Mouse (Mus musculus) heart, embryonic 16.5 days (tissue): ENCODE results near the gene Dis3. TPM values are rescaled to one million over a fixed set of nuclear protein-coding genes. Genes with fewer than 3 reads are reported as not detected.
A peak's percentile ranks its signal among the peaks of the same experiment; 100 is the strongest.

Source experiments
- ATAC-seq: fragments of 200-750 bp; cut with Nextera tagmentation; replicated peaks from 2 replicates; pipeline ENCODE4 v1.8.0; 2017; ENCODE audit warnings: moderate number of reproducible peaks; ENCODE audit not compliant: insufficient read depth, low FRiP score; ENCODE audit errors: extremely low read depth
- H3K27ac ChIP-seq: fragments of 300-500 bp; sonication (generic); 2 replicates; pipeline ENCODE4 v1.5.1; 2014; ENCODE audit warnings: mild to moderate bottlenecking, low read length, control low read depth, moderate library complexity
- H3K27me3 ChIP-seq: fragments of 300-500 bp; sonication (generic); 2 replicates; pipeline ENCODE4 v1.6.1; 2014; ENCODE audit warnings: low read length, mixed read lengths; ENCODE audit not compliant: control insufficient read depth, insufficient read depth
- H3K36me3 ChIP-seq: fragments of 300-500 bp; sonication (generic); 2 replicates; pipeline ENCODE4 v1.6.1; 2014; ENCODE audit not compliant: control insufficient read depth, insufficient read depth
- H3K4me1 ChIP-seq: fragments of 300-500 bp; sonication (generic); 2 replicates; pipeline ENCODE4 v1.6.1; 2014; ENCODE audit warnings: low read length, mixed read lengths; ENCODE audit not compliant: control insufficient read depth, insufficient read depth
- H3K4me2 ChIP-seq: fragments of 300-500 bp; sonication (generic); 2 replicates; pipeline ENCODE4 v1.6.1; 2014; ENCODE audit warnings: low read depth, mild to moderate bottlenecking, control low read depth, low read length
- H3K4me3 ChIP-seq: fragments of 300-500 bp; sonication (generic); 2 replicates; pipeline ENCODE4 v1.5.1; 2014; ENCODE audit warnings: mild to moderate bottlenecking, control low read depth, low read length
- H3K9ac ChIP-seq: fragments of 300-500 bp; sonication (generic); 2 replicates; pipeline ENCODE4 v1.6.1; 2014; ENCODE audit warnings: low read length, control low read depth
- H3K9me3 ChIP-seq: fragments of 300-500 bp; sonication (generic); replicated peaks from 2 replicates; pipeline ENCODE4 v1.6.1; 2016; ENCODE audit warnings: low read length; ENCODE audit not compliant: control insufficient read depth
- WGBS: fragments of 180-500 bp; shearing (Covaris S2); extraction: QIAGEN DNeasy Blood & Tissue Kit; methylation state at CpG from one replicate; pipeline ENCODE4 v1.1.7; 2014; 5-methylcytosine and 5-hydroxymethylcytosine counted together
- polyA plus RNA-seq: library from polyadenylated mRNA; unstranded; fragments of >200 nt; fragmentation: Nextera tagmentation; extraction: Ambion mirVana; gene quantifications from 2 replicates; pipeline ENCODE4 v1.2.1, GENCODE M21; 2015

The Dis3 gene
- polyA plus RNA-seq = 17.1 and 18.3 TPM in 2 replicates

GRCm38 (mm10) chr14:99099267-99099966 is at the start of gene Dis3, which contains the start of gene Pibf1:
Dis3 (minus strand) TSS chr14:99099770.
Pibf1 (plus strand) TSS chr14:99099424.
- peak within 1 kb of the TSS; percentile 84 for H3K4me3 ChIP-seq
- H3K4me2 ChIP-seq = peak within 1 kb of the TSS; percentile 76
- H3K9ac ChIP-seq = peak within 1 kb of the TSS; percentile 81
- peaks cover 20% of the 10 kb centered on the region for H3K36me3 ChIP-seq
- under 1% methylated on average over 73 of the region's 73 CpGs for WGBS
- H3K27me3 ChIP-seq = no peaks in the 10 kb centered on the region
- peak within 1 kb of the TSS; percentile 49 for H3K27ac ChIP-seq
- peak; percentile 99 for ATAC-seq
- no peaks in the 10 kb centered on the region for H3K9me3 ChIP-seq
- peaks cover 9% of the 10 kb centered on the region for H3K4me1 ChIP-seq

GRCm38 (mm10) chr14:99146841-99147240 is 47.3 kb upstream of the Dis3 start:
- no peak overlapping the region for H3K4me3 ChIP-seq
- 79% methylated on average over 1 of the region's 1 CpGs for whole genome bisulfite sequencing
- H3K36me3 ChIP-seq = peaks cover 15% of the 10 kb centered on the region
- no peaks in the 10 kb centered on the region for H3K9me3 ChIP-seq
- H3K4me2 ChIP-seq = no peak overlapping the region
- H3K27ac ChIP-seq = no peak overlapping the region
- H3K9ac ChIP-seq = no peak overlapping the region
- no peaks in the 10 kb centered on the region for H3K4me1 ChIP-seq
- H3K27me3 ChIP-seq = no peaks in the 10 kb centered on the region
- ATAC-seq = no peak

- Histone ChIP-seq H3K4me1 (no peaks in the 10 kb centered on the region), H3K4me3 (no peak overlapping the region), H3K4me2 (no peak overlapping the region), H3K9me3 (no peaks in the 10 kb centered on the region), H3K27me3 (no peaks in the 10 kb centered on the region), H3K9ac (no peak overlapping the region), H3K27ac (no peak overlapping the region), H3K36me3 (peaks cover 12% of the 10 kb centered on the region)
- peak; percentile 45; the same call in 1 of the 2 replicates for ATAC-seq
- 28% methylated on average over 15 of the region's 15 CpGs for WGBS
Measured at GRCm38 (mm10) chr14:99141786-99142633, 42.4 kb upstream of the Dis3 start.

GRCm38 (mm10) chr14:99140036-99140435 is 40.5 kb upstream of the Dis3 start:
- Histone ChIP-seq H3K9ac (no peak overlapping the region), H3K36me3 (peaks cover 20% of the 10 kb centered on the region), H3K9me3 (no peaks in the 10 kb centered on the region), H3K27me3 (no peaks in the 10 kb centered on the region), H3K4me3 (no peak overlapping the region), H3K4me1 (no peaks in the 10 kb centered on the region), H3K27ac (no peak overlapping the region), H3K4me2 (no peak overlapping the region)
- 95% methylated on average over 2 of the region's 2 CpGs for WGBS
- no peak for ATAC-seq

GRCm38 (mm10) chr14:99136297-99136696 is 36.7 kb upstream of the Dis3 start:
- Histone ChIP-seq H3K4me1 (no peaks in the 10 kb centered on the region), H3K36me3 (peaks cover 22% of the 10 kb centered on the region), H3K27ac (no peak overlapping the region), H3K4me2 (no peak overlapping the region), H3K4me3 (no peak overlapping the region), H3K9ac (no peak overlapping the region), H3K27me3 (no peaks in the 10 kb centered on the region), H3K9me3 (no peaks in the 10 kb centered on the region)
- no peak for ATAC-seq
- WGBS = 93% methylated on average over 16 of the region's 16 CpGs

GRCm38 (mm10) chr14:99135761-99136160 is 36.2 kb upstream of the Dis3 start:
- no peak for ATAC-seq
- no peak overlapping the region for H3K9ac ChIP-seq
- no peak overlapping the region for H3K27ac ChIP-seq
- peaks cover 20% of the 10 kb centered on the region for H3K36me3 ChIP-seq
- H3K4me2 ChIP-seq = no peak overlapping the region
- H3K4me3 ChIP-seq = no peak overlapping the region
- H3K4me1 ChIP-seq = no peaks in the 10 kb centered on the region
- H3K27me3 ChIP-seq = no peaks in the 10 kb centered on the region
- WGBS = 94% methylated on average over 9 of the region's 9 CpGs
- H3K9me3 ChIP-seq = no peaks in the 10 kb centered on the region

- H3K27me3 ChIP-seq = no peaks in the 10 kb centered on the region
- no peaks in the 10 kb centered on the region for H3K4me1 ChIP-seq
- 84% methylated on average over 2 of the region's 2 CpGs for WGBS
- H3K4me2 ChIP-seq = no peak overlapping the region
- no peak overlapping the region for H3K27ac ChIP-seq
- no peak overlapping the region for H3K4me3 ChIP-seq
- H3K9ac ChIP-seq = no peak overlapping the region
- ATAC-seq = no peak
- no peaks in the 10 kb centered on the region for H3K9me3 ChIP-seq
- peaks cover 13% of the 10 kb centered on the region for H3K36me3 ChIP-seq
Measured at GRCm38 (mm10) chr14:99134048-99134447, 34.5 kb upstream of the Dis3 start.

- 0 out of 2 replicates have a peak, but pooled peaks cover 2% of the 10 kb centered on the region for H3K36me3 ChIP-seq
- no peak overlapping the region for H3K27ac ChIP-seq
- no peak overlapping the region for H3K4me3 ChIP-seq
- no peaks in the 10 kb centered on the region for H3K27me3 ChIP-seq
- ATAC-seq = no peak
- no peaks in the 10 kb centered on the region for H3K4me1 ChIP-seq
- WGBS = 84% methylated on average over 2 of the region's 2 CpGs
- H3K9me3 ChIP-seq = no peaks in the 10 kb centered on the region
- H3K9ac ChIP-seq = no peak overlapping the region
- no peak overlapping the region for H3K4me2 ChIP-seq
Measured at GRCm38 (mm10) chr14:99129050-99129449, 29.5 kb upstream of the Dis3 start.

- H3K9ac ChIP-seq = no peak overlapping the region
- 39% methylated on average over 1 of the region's 1 CpGs for WGBS
- H3K4me1 ChIP-seq = no peaks in the 10 kb centered on the region
- no peak overlapping the region for H3K27ac ChIP-seq
- ATAC-seq = no peak
- no peak overlapping the region for H3K4me2 ChIP-seq
- H3K9me3 ChIP-seq = no peaks in the 10 kb centered on the region
- no peaks in the 10 kb centered on the region for H3K27me3 ChIP-seq
- H3K4me3 ChIP-seq = no peak overlapping the region
- H3K36me3 ChIP-seq = no peaks in the 10 kb centered on the region; the same call in 1 of the 2 replicates
Measured at GRCm38 (mm10) chr14:99127509-99127908, 27.9 kb upstream of the Dis3 start.
